Mouse (Mus musculus) kidney, adult 8-10 months (tissue): ENCODE results near the gene Rpl13a.
"Not testable (repeated sequence)": the region's sequence is repeated elsewhere in the genome, so short reads cannot be mapped to it uniquely, and the experiment has no call there.

Experiments used
- DNase-seq, 2 experiments: peaks; one replicate each; pipeline ENCODE4 v3.0.0; 2022

Gene Rpl13a

DNA sequence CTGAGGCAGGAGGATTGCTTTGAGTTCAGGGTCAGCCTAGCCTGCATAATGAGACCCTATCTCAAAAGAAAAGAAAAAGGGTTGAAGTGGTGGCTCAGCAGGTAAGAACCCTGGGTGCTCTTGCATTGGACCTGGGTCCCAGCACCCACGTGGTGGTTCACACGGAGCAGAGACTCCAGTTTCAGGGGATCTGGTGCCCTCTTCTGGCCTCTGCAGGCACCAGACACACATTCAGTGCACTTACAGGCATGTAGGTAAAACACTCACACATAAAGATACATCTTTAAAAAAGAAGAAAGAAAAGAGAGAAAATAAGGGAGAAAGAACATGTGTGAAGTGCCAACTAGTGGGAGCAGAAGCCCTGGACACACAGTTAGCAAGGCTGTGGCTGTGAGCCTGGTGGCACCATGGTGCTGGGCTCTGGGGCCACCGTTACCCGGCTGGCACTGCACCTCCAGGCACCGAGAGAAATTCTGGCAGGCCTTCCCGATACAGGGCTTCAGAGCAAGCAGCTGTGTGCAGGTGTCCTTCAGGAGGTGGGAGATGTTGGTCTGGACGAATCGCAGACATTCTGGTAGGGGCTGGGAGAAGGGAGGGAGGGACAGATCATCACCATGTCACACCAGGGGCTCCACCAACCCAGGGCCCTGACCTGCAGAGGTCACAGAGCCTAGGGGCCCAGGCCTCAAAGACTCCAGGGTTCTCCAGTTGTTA is 5.0 kb upstream of the Rpl13a start:
- no peak for DNase-seq

DNA sequence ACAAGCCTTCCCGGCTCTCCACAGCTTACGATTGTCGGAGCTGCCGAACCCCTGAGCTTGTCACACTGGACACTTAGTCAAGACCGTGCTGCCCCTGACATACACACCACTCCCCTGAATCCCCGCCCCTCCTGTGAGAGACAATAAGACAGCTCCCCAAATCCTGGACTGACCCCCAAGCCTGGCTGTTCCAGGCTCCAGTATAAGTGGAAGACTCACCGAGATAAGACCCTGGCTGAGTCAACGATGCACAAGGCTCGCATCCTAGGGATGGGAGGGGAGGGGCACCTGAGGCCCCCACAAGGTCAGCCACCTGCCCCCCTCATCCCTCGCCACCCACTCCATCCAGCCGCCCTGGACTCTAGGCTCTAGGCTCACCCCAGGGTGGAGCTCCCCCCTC is 3.3 kb upstream of the Rpl13a start:
- DNase-seq, result no peak

DNA sequence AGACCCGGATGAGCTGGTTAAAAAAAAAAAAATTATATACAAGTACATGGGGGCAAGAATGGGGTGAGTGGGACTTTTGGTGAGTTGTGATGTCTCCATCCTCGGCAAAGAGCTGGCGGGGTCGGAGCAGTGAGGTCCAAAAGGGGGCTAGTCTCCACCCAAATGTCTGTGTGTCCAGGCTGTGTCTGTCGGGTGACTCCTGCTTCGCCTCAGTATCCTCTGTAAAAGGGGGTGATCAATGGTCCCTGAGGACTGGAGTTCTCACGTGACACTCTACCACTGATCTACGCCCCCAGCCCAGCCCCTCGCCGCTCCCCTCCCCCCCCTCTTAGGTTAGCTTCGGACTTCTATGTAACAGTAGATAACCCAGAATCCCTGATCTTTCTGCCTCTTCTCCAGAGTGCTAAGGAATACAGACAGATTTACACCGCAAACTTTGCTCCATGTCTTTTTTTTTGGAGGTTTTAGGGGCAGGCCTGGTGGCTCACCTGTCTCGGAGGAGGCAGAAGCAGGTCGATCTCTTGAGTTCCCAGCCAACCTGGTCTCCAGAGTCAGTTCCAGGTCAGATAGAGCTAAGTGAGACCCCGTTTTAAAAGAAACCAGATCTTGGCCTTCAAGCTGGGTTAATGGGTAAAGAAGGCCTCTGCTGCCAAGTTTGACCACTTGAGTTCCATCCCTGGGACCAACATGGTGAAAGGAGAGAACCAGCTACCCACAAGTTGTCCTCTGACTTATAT is 1.4 kb upstream of the Rpl13a start:
- no peak for DNase-seq

DNA sequence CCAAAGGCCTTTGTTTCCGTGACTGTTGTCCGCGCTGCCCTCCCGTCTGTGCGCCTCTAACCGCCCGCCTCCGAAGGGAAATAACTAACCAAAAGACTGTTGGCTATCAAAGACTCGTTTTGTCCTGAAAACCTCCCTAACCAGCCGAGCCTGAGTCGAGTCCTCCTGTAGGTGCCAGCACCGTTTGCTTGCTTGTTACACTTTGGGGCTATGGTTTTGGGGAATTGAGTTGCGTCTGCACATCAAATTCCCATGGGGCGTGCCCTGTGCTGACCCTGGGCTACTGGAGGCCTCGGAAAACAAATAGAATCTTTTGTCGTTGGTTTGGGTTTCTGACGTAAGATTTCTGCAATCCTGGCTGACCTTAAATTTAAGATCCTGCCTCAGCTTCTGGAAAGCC is 757 bp upstream of the Rpl13a start:
- peak in 1 of 2 experiments; percentile 45 for DNase-seq

DNA sequence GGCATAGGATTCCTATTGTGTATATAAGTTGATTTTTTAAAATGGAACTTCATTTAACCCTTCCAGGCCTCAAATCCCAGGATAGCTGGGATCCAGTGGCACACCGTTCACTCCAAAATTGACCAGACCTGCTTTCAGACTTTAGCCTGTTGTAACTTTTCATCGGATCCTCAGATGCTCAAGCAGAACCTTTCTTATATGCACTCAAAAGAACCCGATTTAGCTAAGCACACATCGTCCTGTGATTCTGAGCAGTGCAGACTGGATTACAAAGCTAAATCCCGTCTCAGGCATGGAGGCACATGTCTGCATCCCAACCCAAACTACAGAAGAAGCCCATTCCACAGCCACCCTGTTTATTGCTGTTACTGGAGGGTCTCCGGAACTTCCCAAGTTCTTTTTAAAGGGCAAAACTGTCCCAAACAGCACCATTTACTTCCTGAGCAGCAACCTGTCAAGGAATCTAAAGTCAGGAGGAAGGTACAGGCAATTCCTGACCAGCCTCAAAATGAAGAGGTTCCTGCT is 799 bp downstream of the Rpl13a start:
- no peak for DNase-seq

DNA sequence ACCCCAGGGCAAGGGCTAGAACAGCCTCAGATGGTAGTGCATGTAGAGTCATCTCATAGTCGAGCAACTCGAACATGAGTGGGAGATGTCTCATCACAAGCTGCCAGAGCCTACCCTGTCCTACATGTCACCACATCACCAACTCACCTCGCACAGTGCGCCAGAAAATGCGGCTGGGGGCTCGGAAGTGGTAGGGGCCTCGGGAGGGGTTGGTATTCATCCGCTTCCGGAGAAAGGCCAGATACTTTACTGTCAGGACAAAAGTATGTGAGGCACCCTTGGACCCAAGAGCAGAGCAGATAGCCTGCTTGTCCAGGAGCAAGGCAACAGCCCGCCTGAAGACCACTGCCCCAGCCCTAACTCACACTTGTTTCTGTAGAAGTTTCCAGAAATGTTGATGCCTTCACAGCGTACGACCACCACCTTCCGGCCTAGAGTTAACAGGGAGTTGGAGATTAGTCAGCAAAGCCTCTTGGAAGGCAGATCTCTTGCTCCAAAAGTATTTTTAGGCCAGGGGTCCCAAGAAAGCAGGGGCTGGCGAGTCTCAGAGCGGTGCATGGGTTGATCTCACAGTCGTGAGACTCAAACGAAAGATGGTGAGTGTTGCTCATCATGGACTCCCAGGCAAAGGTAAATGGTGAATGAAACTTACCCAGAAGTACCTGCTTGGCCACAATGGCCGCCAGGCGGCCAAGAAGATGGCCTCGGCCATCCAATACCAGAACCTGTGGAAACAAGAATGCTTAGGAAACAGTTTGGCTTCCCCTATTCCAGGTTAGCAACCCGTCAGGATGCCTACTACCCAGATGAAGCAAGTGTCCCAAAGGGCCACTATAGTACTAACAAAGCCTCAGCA is 1.5 kb downstream of the Rpl13a start:
- DNase-seq, result no peak

DNA sequence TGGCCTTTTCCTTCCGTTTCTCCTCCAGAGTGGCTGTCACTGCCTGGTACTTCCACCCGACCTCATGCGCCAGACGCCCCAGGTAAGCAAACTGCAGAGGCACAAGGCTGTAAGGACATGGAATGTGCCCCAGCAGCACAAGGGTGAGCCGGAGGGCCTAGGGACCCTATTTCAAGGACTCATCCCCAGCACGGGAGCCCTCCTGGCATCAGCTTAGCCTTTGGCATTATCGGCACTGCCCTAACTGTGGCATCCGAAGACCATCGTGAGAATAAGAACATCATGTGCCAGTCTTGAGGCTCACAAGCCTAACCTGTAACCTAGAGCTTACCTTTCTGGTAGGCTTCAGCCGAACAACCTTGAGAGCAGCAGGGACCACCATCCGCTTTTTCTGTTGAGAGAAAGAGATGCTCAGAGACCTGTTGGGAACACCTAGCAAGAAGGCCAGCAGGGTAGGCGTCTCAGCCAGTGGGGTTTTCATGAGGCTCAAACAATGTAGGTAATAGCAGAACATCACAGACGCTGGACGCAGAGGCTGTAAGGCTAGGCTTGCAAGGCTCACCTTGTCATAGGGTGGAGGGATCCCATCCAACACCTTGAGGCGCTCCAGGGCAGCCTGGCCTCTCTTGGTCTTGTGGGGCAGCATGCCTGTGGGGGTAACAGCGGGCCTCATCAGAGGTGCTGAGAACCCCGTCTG is 2.3 kb downstream of the Rpl13a start:
- DNase-seq, result no peak

DNA sequence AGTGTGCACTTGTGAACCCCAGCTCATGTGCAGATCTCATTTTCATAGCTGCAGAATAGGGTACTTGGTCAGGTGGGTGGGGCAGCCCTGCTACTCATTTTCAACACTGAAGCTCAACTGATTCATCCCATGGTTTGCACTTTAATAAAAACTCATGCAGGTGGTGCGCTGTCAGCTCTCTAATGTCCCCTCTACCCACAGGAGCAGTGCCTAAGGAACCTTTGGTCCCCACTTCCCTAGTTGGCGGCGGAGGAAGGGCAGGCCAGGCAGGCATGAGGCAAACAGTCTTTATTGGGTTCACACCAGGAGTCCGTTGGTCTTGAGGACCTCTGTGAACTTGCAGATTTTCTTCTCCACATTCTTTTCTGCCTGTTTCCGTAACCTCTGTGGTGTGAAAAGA is 2.9 kb downstream of the Rpl13a start:
- not testable (repeated sequence) for DNase-seq

DNA sequence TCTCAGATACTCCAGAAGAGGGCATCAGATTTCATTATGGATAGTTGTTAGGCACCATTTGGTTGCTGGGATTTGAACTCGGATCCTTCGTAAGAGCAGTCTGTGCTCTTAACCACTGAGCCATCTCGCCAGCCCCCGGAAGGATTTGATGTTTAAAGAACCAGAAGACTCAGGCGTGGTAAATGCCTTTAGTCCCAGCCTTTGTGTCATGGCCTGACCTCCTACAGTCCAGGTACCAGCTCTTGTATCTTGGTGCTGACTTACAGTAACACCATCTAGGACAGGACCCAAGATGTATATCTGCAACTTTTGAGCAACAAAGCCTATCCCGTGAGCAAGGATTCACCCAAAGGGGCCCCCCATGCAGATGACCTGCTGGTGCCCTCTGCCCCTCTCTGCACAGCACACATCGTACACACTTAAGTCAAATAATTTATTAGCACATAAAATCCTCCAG is 3.4 kb downstream of the Rpl13a start:
- no peak for DNase-seq

DNA sequence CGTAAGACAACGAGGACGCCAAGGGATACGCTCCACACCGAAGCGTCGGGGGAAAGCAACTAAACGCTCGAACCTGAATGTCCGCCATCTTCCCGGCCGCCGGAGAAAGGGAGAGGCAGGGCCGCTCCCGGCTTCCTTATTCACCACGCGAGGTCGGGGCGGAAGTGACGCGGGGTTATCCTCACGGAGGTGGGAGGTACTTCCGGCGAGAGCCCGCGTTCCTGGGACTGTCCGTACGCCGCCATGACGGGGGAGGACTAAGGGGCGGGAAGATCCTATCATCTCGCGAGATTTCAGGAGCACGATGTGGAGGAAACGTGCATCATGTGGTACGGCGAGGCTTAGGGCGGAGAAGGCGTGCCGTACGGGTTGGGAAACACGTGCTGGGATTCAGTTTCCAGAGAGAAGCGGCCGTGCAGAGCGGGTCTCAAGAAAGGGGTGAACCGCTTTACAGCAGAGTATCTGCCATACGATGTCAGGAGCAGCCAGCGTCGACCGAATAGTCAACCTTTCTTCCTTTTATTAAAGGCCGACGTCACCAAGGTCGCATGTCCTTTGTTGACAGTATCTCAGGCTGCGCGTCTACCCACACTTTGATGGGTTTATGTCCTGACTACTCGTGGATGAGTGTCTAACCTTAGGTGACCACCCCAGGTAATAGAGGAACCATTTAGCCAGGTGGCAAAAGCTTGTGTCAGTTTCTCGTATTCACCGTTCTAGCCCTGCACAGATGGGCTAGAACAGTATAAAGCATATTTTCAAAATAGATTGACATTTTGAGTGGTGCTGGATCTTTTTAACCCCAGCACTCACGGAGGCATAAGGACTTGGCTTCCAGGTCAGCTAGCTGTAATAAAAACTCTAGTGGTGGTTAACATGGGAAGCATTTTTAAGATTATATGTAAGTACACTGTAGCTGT is 4.1 kb downstream of the Rpl13a start, which contains the start of gene Rps11:
Rps11 (minus strand) TSS at position 216 of the 920 bp plus-strand sequence.
- peak; percentile 99 for DNase-seq

DNA sequence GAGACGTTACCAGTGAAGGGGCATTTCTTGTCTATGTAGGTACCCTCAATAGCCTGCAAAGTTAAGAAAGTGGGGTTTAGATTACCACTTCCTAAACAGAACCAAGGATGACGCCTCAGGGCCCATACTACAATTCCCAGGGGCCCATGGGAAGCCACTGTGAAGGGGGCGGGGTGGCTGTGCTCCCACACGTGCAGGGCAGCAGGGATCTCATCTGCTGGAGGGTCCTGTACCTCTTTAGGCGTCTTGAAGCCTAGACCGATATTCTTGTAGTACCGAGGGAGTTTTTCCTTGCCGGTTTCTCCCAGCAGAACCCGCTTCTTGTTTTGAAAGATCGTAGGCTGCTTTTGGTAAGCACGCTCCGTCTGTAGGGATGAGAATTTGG is 5.4 kb downstream of the Rpl13a start:
- no peak for DNase-seq

DNA sequence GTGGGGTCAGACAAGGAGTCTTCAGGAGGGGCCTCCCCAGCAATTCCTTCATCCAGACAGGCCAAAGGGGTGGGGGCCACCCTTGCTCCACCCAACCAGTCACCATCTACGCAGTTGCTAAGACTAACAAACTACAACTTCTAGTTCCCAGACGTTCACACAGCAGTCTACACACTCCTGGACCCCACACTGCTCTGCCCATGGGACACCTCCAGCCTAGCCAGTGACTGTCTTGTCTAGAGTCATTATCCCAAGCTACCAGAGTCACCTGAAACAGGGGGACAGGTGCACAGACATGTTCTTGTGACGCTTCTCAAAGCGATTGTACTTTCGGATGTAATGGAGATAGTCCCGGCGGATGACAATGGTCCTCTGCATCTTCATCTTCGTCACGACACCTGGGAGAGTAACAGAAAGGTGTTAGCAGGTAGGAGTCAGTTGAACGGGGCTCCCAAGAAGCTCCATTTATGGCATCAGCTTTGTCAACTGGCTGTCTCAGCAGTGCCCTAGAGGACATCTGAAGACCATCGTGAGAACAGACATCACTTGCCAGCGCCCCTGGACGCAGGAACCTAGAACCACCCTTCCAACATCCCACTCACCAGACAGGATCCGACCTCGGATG is 5.9 kb downstream of the Rpl13a start:
- DNase-seq, result no peak

DNA sequence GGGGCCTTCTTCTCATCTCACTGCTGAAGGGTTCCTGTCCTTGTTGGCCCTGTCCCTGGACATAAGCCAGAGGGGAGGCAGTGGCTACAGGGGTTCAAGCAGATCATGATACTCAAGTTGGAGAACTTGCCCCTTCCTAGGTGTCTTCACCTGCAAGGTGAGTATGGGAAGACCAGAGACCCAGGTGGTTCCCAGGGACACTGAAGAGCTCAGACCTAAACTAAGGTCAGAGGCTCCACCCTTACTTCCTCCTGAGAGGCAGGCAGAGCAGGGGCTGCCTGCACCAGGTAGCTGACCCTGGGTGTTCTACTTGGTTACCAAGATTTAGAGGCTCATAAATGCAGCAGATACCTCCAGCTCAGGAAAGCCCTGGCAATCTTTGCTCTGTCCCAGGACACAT is 6.6 kb downstream of the Rpl13a start:
- DNase-seq, result no peak

DNA sequence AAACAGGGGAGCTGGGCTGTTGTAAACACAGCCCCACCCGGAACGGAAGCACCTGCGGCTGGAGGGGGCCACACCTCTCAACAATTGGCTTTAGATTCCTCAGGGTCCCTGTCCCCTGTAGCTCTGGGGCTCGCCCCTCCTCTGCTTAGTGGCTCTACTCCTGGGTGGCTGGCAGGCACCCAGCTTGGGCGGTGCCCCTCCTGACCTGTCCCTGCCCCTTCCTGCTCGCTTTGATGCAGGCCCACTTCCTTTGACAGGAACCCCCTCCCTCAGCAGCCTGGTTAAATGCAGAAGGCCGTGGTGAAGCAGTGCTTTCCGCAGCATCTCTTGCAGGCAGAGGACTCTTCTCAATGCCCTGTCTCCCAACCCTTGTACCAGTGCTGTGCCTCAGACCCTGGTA is 7.2 kb downstream of the Rpl13a start:
- no peak for DNase-seq

DNA sequence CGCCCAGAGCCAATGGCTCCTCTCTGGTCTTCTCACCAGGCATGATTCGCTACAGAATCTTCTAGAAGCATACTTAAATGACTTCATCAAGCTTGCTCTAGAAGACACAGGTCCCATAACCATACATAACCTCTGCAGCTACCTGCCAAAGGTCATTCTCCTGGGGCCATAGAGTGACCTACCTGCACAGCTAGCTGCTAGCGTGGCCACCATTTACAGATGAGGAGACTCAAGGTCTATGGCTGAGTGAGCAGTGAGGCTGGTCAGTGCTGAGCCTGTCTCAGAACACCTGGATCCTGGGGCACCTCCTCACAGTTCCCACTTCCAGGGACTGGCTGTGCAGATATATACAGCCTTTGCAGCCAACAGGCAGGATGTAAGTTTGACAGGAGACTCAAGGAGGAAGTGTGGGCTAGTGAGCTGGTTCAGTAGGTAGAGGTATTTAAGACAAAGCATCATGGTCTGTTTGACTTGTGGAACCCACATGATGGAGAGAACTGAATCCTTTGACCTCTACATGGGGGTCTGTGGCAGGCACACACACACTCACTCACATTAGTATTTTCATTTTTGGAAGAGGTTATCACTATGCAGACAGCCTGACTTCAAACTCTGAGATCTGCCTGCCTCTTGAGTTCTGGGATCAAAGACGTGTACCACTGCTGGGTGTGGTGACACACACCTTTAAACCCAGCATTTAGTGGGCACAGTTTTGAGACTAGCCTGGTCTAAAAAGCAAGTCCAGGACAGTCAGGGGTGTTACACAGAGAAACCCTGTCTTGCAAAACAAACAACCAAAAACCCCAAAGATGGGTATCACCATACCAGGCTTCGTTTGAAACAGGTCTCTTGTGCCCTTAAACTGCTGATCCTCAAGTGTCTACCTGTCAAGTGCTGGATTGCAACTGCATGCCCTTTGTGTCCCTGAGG is 8.5 kb downstream of the Rpl13a start:
- no peak for DNase-seq

DNA sequence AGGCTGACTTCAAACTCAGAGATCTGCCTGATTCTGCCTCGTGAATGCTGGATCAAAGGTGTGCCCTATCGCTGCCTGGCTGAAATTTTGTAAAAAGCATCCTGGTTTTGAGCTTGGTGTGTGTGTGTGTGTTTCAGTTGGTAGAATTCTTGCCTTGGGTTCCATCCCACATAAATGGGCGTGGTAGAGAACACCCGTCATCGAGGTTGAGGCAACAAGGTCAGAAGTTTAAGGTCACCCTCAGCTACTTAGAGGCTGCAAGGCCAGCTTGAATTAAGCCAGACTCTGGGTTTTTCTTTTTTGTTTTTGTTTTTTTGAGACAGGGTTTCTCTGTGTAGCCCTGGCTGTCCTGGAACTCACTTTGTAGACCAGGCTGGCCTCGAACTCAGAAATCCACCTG is 10.2 kb downstream of the Rpl13a start:
- DNase-seq, result no peak

DNA sequence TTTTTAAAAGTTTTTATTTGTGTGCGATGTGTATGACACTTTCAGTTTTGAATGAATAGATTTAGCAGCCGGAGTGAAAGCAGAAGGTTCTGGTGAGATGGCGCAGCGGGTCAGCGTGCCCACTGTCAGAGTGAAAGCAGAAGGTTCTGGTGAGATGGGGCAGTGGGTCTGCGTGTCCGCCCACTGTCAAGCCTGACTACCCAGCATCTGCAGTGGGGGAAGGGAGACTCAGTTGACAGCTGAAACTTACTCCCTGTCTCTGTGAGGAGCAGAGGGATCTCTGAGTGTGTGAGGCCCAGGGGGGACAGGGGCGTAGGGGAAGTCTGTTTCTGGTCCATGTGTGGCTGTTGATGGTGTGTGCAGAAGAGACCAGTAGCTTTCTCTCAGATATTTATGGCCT is 11.0 kb downstream of the Rpl13a start:
- no peak for DNase-seq

DNA sequence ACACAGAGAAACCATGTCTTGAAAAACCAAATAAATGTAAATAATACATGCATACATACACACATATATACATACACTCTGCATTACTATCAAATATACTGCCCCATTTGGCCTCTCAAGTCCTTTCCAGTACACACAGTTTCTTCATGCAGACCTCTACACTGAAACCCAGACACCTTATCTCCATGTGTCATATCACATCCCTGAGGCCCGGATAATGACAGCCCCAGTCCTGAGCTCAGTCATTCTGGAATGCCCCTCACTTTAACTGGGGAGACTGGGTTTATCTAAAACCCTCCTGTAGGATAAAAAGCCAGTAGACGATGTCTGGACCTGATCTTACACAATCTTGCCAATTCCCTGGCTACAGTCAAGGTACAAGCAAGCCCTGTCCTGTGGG is 15.1 kb downstream of the Rpl13a start:
- no peak for DNase-seq

DNA sequence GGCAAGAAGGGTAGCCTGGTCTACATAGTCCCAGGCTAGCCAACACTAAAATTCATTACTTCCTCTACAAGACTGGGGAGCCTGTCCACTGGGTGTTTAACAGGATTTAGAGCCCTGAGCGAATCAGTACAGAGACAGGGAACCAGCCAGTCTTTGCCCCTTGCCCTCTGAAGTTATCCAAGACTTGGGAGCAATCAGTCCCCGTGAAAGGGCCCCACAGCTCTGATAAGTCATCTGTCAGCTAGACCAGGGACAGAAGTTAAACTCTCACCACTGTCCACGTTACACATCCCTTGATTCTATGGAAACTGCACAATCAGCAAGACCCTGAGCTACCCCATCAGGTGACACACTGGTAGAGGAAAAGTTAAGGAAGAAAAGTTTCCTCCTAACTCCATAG is 16.0 kb downstream of the Rpl13a start:
- no peak for DNase-seq

DNA sequence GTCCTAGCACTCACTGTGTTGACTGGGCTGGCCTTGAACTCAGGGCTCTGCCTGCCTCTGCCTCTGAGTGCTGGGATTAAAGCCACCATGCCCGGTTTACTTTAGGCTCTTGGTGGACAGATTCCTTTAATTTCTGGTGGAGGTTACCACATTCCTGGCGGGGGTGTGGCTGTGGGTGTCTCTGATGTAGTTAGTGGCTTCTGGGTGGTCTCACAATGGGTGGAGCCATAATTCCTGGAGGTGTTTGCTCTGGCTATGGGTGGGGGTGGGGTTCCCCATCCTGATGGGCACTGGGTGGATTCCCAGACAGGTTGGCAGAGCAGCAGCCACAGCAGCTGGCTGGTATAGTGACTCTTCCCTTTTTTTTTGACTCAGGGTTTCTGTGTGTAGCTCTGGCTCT is 16.6 kb downstream of the Rpl13a start:
- DNase-seq, result no peak
